14 mouse cellular contexts compared by ENCODE assay signal in genomic region chr6:91100621-91101020, GRCm38 (mm10).
"Had no signal": no experiment of that assay in that cellular context is flagged by ENCODE, and none has a peak within 500 bp of the region (broad histone marks: within the 10 kb centered on the region; RNA-seq: fewer than 3 reads in every experiment).

No protein-coding gene starts in this region.

- ATAC-seq: intestine, embryonic 16.5 days; midbrain, embryonic 16.5 days had no signal

- H3K9me3 ChIP-seq: limb, embryonic 13.5 days; liver, embryonic 13.5 days; midbrain, embryonic 12.5 days; neural tube, embryonic 13.5 days had no signal

- DNase-seq: kidney, adult 9 months; left cerebral cortex, postnatal 4 days; liver, embryonic 13.5 days; lung, postnatal 4 days; right cerebral cortex, postnatal 25 days; thymus, postnatal 14 days had no signal

- H3K4me2 ChIP-seq: limb, embryonic 13.5 days; liver, embryonic 13.5 days; midbrain, embryonic 12.5 days; neural tube, embryonic 13.5 days had no signal

- H3K27ac ChIP-seq: kidney, postnatal 0 days; layer of hippocampus, adult 2 months; limb, embryonic 13.5 days; liver, embryonic 13.5 days; midbrain, embryonic 12.5 days; neural tube, embryonic 13.5 days; stomach, postnatal 0 days had no signal

- H3K27me3 ChIP-seq: limb, embryonic 13.5 days; liver, embryonic 13.5 days; midbrain, embryonic 12.5 days; neural tube, embryonic 13.5 days had no signal

- H3K36me3 ChIP-seq: limb, embryonic 13.5 days had no signal

- H3K4me3 ChIP-seq: layer of hippocampus, adult 2 months; limb, embryonic 13.5 days; liver, embryonic 13.5 days; midbrain, embryonic 12.5 days; neural tube, embryonic 13.5 days had no signal

- H3K9ac ChIP-seq: limb, embryonic 13.5 days; liver, embryonic 13.5 days; midbrain, embryonic 12.5 days; neural tube, embryonic 13.5 days had no signal
